Mouse (Mus musculus): Measurements from ENCODE around the gene Trcg1.

- TF ChIP-seq CTCF (IDR thresholded peaks at IDR 0.05 in 2 of 3, conservative IDR thresholded peaks at IDR 0.05 in 1 of 3; ENCODE audit: control insufficient read depth in 1 of 3, insufficient read depth in 1 of 3, low read depth in 2 of 3, low read length in 3 of 3, poor library complexity in 1 of 3, severe bottlenecking in 1 of 3) = no peak
- no peak for TF ChIP-seq TCF12 (IDR thresholded peaks at IDR 0.05; ENCODE audit: low read depth, low read length)
- no peak for TF ChIP-seq CHD2 (IDR thresholded peaks at IDR 0.05; ENCODE audit: low read length)
- TF ChIP-seq POLR2A (IDR thresholded peaks at IDR 0.05; ENCODE audit: control insufficient read depth in 1 of 2, insufficient read depth in 1 of 2, low read depth in 1 of 2, low read length in 2 of 2, poor library complexity in 1 of 2) = no peak
- TF ChIP-seq KAT2A (conservative IDR thresholded peaks at IDR 0.05; ENCODE audit: low read depth, low read length) = no peak
- TF ChIP-seq USF1 (IDR thresholded peaks at IDR 0.05; ENCODE audit: low read depth, low read length) = no peak
- no peak for TF ChIP-seq MAX (IDR thresholded peaks at IDR 0.05; ENCODE audit: low read length)
- no peak for TF ChIP-seq GABPA (IDR thresholded peaks at IDR 0.05; ENCODE audit: low read depth, low read length)
- TF ChIP-seq SMC3 (IDR thresholded peaks at IDR 0.05; ENCODE audit: low read depth, low read length) = no peak
- TF ChIP-seq ZNF384 (IDR thresholded peaks at IDR 0.05; ENCODE audit: low read depth, low read length) = no peak
- TF ChIP-seq NRF1 (IDR thresholded peaks at IDR 0.05; ENCODE audit: insufficient read depth, low read depth, low read length, poor library complexity, severe bottlenecking) = no peak
- no peak for TF ChIP-seq POLR2AphosphoS5 (IDR thresholded peaks at IDR 0.05; ENCODE audit: borderline replicate concordance, low read depth, low read length)
- no peak for TF ChIP-seq EP300 (IDR thresholded peaks at IDR 0.05; ENCODE audit: low read depth in 1 of 2, low read length in 2 of 2)
Observed at GRCm38 (mm10) chr9:57237705-57238104, 1.3 kb downstream of the Trcg1 start.

All from MEL (cell line).